Mouse (Mus musculus) spleen, postnatal 10 days (tissue): ENCODE results near the gene Rnf187.

ENCODE experiments used
- DNase-seq, 2 experiments: peaks; one replicate each; pipeline ENCODE4 v3.0.0; 2021 to 2022; ENCODE audit warnings: low spot score in 2 of 2

The Rnf187 gene

DNA sequence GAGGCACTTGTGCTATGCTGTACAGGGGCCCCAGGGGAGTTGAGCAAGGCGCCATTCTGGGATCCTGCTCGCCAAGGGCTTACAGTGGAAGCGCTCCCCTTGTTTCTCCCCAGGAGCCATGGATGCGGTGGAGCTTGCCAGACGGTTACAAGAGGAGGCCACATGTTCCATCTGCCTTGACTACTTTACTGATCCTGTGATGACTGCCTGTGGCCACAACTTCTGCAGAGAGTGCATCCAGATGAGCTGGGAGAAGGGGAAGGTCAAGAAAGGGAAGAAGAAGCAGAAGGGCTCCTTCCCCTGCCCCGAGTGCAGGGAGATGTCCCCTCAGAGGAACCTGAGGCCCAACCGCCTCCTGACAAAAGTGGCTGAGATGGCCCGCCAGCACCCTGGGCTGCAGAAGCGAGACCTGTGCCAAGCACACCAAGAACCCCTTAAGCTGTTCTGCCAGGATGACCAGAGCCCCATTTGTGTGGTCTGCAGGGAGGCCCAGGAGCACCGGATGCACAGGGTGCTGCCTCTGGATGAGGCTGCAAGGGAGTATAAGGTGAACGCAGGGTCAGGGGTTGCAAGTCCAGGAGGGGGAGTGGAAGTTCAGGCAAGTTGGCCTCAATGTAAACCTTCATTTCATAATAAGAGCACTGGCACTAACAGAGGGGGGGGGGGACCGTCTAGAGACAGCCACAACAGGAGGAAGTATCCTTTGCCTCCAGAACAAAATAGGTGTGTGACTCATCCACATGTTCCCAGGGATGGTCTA, 26.5 kb upstream of the Rnf187 start:
- DNase-seq, result no peak

DNA sequence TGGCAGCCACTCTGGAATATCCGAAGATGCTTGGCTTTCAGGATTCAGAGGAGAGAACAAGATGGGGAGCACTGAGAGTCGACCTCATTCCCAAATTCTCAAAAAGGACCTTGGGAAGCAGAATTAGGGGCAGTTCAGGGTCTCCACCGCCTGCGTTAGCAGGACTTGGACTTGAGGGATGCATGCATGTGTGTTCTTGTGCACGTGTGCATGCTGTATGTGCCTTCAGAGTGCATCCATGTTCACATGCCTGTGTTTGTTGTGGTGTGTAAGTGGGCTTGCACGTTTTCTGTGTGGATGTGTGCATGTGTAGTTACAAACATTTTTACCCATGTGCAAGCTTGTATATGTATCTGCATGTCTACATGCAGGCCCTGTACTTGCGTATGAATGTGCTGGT, 25.5 kb upstream of the Rnf187 start:
- no peak for DNase-seq

DNA sequence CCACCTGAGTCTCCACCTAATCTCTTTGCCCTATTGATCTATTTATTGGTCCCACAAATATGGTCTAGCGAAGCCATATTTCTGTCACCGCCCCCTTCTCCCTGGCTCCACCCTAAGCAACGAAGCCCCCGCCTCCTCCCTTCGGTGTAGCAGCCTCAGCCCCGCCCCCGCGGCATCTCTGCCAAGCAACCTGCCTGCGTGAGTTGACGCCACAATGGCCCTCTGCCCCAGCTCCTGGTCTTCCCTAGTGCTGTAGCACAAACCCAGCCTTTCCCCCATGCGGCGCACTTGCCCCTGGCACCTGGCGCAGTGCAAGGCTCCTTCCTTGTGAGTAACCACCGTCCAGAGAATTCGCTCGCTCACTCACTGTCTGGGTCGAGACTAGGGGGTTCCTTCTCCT, 24.8 kb upstream of the Rnf187 start:
- peak in 1 of 2 experiments; percentile 68 for DNase-seq

DNA sequence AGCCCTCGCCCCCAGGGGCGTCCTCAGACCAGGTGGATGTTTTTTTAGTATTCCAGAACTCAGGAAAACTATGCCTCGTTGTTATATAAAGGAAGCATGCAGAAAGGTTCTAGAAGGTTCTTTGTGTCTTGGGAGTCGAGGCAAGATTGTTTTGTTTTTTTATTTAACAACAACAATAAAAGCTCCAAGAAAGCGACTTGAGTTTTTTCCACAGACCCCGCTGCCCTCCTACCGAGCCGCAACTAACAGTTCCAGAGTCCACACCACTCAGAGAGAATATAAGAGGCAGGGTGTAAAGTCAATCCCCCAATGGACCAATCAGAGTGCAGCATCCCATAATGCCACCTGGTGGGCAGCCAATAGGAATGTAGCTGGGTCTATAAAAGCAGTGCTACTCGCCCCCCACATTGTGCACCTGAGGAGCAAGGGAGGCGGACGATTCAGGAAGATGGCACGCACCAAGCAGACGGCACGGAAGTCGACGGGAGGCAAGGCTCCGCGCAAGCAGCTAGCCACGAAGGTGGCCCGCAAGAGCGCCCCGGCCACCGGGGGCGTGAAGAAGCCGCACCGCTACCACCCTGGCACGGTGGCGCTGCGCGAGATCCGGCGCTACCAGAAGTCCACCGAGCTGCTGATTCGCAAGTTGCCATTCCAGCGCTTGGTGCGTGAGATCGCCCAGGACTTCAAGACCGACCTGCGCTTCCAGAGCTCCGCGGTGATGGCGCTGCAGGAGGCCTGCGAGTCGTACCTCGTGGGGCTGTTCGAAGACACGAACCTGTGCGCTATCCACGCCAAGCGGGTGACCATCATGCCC, 22.9 kb upstream of the Rnf187 start:
- DNase-seq, result no peak

DNA sequence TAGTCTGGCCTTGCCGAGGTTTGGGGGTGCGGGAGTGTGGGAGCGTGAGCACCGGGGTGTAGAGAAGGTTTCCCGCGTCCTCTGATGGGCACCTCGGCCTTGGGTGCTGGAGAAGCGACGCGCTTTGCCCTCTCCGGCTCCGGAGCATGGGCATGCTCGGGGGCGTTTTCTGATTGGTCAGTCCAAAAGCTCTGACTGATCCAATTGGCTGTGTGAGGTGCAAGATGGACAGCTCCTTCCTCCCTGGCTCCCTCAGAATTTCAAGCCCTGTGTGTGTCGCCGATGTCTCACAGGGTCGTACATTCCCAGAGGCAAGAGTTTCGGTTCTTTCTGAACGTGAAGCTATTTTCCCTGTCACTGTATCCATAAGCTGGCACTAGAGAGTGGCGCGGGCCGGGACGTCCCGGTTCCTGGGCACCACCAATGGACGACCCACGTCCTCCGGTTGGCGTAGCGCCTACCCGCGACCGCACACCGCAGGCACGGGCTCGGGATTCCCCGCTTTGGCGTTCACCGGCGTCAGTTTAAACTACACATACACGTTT, 21.3 kb upstream of the Rnf187 start:
- DNase-seq, result peak; percentile 86 to 89

DNA sequence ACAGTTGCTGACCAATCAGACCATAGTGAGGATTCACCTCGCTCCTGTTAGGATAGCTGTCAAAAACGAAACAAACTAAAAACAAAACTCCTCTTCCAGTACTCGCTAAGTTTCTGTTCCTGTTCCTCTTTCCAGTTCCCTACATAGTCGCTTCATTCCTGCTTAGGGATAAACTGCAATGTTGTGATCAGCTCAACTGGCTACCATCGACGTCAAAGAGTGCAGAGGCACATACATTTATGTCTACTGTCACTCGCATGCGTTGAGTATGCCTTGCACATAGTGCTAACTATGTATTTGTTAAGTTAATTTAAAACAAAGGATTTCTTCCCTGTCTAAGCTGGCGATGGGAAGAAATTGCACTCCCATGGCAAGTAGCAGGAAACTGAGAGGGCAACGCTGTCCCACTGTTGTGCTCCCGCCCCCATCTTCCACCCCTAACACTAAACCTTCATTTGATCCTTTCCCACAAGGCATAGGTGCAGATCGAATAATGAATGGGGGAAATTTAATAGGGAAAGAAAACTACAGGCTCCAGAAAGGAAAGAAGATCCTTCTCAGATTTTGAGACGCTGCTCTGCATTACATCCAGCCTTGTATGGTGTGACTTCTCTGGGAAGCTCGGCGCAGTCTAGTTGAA, 20.6 kb upstream of the Rnf187 start:
- DNase-seq, result no peak

DNA sequence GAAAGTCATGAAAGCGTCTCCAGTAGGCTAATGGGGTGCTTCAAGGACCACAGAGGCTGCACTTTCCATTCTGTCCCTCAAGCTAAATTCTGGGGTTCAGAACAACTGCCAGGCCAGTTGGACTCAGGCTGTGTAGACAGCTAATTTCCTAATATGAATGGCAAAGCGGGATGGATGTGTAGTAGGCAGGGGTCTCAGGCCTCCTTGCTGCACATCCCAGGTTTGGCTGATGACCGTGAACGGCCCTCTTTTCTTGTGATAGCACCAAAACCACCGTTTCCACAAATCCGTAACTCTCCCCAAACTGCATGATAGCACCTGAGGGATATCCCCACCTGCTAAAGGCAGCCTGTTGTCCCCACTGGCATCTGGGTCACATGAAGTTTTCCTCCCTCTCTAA, 19.8 kb upstream of the Rnf187 start:
- DNase-seq, result no peak

DNA sequence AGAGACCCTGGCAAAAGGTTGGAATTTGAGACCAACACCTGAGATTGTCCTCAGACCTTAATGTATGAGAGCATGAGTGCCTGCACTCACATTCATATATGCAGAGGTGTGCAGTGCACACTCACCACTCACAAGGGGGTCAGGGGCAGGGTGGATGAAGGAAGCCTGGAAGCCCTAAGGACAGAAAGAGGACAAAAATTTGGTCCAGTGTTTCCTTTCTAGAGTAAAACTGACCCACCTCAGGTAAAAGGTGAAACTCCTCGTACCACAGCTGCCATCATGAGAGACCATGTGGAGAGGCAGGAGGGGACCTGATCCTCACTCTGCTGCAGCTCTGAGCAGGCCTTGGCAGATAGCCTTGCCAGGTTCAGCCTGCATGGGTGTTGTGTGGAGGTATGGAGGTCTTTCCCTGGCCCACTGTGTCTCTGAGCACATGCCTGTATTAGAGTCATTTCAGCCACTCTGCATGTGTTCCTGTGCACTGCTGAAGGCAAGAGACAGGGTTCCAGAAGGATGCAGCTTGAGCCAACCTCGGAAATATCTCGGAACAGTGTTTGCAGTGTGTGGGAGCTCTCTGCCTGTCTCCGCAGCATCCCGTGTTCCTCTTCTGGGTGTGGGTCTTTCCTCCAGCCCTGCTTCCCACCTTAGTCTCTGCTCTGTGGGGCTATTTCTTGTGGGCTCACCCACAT, 18.7 kb upstream of the Rnf187 start:
- no peak for DNase-seq

DNA sequence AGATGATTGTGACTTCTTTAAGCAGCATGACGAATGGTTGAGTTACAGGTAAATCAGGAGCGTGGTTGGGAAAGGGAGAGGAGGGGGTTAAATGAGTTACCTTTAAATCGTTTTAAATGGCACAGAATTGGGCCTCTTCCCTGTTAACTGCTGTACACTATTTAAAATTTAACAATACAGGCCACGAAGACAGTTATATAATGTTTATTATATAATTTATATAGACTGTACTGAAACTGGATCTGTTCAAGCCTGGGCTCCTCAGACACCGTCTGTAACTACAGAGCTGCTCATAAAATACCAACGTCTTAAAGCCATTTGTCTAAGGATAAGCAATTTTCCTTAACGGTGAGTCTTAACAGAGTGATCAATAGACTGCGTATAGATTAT, 17.1 kb upstream of the Rnf187 start:
- DNase-seq, result no peak

DNA sequence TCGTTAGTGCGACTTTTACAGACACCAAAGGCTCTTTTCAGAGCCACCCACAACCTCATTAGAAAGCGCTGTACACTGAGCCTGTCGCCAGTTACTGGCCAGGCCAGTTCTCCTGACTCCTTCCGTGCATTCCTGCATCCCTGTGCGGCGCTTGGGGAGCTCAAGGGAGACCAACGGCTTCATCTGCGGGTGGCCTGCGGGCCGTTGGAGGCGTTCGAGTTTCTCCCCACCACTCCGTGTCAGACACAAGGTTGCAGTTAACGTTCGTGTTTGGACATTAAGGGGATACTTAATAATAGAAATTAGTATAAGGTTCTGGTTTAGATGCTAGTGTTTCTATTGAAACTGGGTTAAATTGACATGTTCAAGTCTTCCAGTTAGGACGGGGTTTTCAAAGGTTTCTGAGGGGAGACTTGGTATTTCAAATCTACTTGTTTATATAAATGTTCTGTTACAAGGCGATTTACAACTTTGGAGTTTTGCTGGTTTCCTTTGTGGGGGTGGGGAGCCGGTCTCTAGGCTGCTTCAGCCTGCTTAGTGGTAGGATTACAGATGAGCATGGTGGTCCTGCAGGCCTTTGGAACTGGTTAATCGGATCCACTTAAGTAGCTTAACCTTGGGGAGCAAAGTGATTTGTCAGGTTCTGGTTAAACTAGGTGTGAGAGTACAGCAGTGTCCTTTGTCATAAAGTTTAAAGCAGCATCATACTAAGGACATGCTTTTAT, 16.6 kb upstream of the Rnf187 start:
- no peak for DNase-seq

DNA sequence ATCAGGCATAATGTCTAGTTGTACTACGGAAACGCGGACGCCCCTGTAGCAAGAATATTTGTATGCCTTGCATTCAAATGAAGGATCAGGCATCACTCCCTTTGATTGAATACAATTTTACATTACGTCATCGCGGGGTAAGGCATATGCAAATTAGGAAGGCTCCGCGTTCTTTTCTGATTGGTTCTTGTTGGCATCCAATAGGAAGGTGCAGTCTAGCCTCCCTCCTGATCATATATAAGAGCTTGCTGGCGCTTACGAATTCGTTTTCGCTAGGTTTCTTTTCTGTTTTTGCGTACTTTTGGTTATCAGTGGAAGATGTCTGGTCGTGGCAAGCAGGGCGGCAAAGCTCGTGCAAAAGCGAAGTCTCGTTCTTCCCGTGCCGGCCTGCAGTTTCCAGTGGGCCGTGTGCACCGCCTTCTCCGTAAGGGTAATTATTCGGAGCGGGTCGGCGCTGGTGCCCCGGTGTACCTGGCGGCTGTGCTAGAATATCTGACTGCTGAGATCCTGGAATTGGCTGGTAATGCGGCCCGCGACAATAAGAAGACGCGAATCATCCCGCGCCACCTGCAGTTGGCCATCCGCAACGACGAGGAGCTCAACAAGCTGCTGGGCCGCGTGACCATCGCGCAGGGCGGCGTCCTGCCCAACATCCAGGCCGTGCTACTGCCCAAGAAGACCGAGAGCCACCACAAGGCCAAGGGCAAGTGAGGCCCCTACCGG, 15.9 kb upstream of the Rnf187 start, which contains the start of the genes Hist3h2a and Trim17:
Gene Hist3h2a (plus strand): TSS at position 266 of the 723 bp plus-strand sequence.
Gene Trim17 (plus strand): TSS at position 266 of the 723 bp plus-strand sequence.
- peak; percentile 86 to 90 for DNase-seq

DNA sequence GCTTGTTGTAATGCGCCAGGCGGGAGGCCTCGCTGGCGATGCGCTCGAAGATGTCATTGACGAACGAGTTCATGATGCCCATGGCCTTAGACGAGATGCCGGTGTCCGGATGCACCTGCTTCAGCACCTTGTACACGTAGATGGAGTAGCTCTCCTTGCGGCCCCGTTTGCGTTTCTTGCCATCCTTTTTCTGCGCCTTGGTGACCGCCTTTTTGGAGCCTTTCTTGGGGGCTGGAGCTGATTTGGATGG, 15.4 kb upstream of the Rnf187 start:
- DNase-seq, result peak in 1 of 2 experiments; percentile 87

DNA sequence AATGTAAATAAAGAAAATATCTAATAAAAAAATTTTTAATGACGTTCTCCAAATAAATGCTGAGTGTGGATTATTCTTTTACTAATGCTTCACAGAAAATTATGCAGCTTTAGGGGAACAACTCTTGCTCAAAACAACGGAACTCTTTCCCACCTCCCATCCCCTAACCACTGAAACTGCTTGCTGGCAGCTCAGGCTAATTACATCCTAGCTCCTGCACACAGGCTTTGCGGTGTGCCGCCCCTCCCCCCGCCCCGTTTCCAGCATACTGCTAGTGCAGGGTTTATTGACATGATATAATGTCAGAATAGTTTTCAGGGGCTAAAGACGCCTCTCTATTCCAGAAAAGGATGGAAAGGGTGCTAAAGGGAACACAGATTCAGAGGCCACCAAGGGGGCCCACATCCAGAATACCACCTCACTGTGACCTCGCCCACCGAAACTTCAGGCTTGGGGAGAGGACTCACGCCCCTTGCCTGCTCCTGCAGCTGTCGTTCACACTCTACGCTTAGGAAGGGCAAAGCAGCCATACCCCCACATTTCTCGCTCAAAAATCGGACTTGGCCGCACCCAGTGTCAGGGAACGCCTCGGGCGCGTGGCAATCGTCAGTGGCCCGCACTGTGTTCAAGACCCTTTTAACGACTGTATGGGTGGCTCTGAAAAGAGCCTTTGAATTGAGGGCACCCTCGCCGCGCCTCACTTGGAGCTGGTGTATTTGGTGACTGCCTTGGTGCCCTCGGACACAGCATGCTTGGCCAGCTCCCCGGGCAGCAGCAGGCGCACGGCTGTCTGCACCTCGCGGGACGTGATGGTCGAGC, 14.8 kb upstream of the Rnf187 start:
- DNase-seq, result peak; percentile 69 to 75

DNA sequence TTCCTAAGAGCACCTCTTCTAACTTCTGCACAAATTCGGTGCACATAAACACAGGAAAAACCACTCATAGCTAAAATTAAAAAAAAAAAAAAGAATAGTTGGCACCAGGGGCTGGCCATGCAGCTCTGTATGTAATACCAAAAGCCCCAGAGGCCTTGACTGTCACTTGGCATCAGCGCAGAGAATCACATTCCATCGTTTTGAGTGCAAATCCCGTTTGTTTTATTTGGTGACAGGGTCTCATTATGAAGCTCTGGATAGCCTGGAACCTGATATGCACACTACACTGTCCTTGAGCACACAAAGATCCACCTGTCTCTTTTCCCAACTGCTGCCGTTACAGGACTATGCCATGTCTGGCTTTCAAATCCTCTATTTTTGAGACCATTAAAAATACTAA, 12.5 kb upstream of the Rnf187 start:
- DNase-seq, result no peak

DNA sequence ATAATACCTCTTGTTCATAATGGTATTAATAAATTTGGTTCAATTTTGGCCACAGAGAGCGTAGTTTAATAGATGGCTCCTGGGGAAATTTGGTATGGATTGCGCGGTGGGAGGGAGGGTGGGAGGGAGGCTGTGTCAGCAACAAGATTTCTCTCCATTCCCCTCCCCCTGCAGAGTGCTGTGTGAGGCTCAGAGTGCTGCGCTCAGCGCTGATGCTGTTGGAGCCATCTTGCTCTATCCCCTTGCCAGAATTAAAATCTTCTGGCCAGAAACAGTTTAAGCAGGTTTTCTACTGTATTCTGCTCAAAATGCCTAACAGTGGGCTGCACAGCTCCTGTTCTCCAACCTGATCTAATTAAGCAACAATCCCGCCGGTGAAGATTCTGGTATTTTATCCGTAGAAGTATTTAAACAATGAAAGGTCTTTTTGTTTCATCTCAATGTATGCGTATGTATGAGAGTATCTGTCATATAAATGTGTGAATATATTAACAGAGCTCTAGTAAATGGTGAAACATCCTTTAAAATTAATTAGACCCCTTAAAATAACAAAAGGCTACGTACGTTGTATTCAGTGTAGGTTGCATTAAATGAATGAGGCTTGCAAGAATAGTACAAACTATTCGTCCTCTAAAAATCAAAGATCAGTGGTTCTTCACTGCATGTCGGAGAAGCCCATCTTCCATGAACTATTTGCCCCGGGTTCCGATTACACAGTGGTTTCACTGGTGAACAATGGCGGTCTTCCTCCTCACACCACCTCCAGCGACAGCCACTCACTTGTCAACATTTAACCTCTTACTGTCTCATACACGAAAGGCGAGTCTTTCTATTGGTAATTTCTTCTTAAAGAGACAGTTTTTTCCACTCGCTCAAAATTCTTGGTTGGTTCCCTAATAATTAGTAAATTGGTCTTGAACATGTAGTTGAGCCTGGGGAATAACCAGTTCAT, 11.0 kb upstream of the Rnf187 start:
- peak in 1 of 2 experiments; percentile 48 for DNase-seq

DNA sequence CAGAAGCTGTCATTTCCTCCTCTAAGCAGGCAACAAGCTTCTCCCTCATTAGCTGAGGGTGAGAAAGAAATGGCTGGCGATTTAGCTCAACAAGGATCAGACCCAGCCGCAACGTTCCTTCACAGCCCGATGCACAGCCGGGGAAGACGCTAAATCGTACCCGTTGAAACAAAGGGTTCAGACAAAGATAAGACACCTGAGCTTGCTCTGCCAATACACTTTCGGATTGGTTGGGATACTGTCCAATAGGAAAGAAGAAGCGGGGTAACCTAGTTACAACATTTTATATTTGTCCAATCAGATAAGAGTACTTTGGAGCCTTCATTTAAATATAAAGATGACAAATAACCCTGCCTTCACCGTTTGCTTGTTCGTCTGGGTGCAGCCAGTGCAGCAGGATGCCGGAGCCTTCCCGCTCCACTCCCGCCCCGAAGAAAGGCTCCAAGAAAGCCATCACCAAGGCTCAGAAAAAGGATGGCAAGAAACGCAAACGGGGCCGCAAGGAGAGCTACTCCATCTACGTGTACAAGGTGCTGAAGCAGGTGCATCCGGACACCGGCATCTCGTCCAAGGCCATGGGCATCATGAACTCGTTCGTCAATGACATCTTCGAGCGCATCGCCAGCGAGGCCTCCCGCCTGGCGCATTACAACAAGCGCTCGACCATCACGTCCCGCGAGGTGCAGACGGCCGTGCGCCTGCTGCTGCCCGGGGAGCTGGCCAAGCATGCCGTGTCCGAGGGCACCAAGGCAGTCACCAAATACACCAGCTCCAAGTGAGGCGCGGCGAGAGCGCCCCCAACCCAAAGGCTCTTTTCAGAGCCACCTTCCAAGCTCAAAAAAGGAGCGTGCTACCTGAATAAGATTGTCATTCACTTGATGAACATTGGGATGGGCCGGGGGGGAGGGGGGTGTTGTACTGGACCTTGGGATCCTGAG, 10.1 kb upstream of the Rnf187 start, which contains the start of gene Hist3h2ba:
Gene Hist3h2ba (plus strand): TSS at position 379 of the 938 bp plus-strand sequence.
- DNase-seq, result peak; percentile 77 to 84
